Mouse (Mus musculus) hindbrain, postnatal 0 days (tissue): ENCODE measurements around the gene Unk. TPM values are rescaled to one million over a fixed set of nuclear protein-coding genes. Genes with fewer than 3 reads are reported as not detected.
A peak's percentile ranks its signal among the peaks of the same experiment; 100 is the strongest.

Source experiments
- ATAC-seq: fragments of 200-750 bp; cut with Nextera tagmentation; 2 replicates; pipeline ENCODE4 v1.8.0; 2017; ENCODE audit warnings: mild to moderate bottlenecking, moderate TSS enrichment, moderate library complexity
- DNase-seq: peaks from one replicate; pipeline ENCODE4 v3.0.0-alpha.2; 2015; ENCODE audit warnings: low spot score
- H3K27ac ChIP-seq: fragments of 300-500 bp; sonication (generic); 2 replicates; pipeline ENCODE4 v1.5.1; 2014; ENCODE audit warnings: mild to moderate bottlenecking
- H3K27me3 ChIP-seq: fragments of 300-500 bp; sonication (generic); 2 replicates; pipeline ENCODE4 v1.6.1; 2014; ENCODE audit warnings: low read length, mixed read lengths; ENCODE audit not compliant: insufficient read depth
- H3K36me3 ChIP-seq: fragments of 300-500 bp; sonication (generic); 2 replicates; pipeline ENCODE4 v1.6.1; 2014; ENCODE audit warnings: low read length, mixed read lengths; ENCODE audit not compliant: insufficient read depth
- H3K4me1 ChIP-seq: fragments of 300-500 bp; sonication (generic); 2 replicates; pipeline ENCODE4 v1.6.1; 2014; ENCODE audit warnings: antibody characterized with exemption, low read length, mixed read lengths; ENCODE audit not compliant: insufficient read depth
- H3K4me2 ChIP-seq: fragments of 300-500 bp; sonication (generic); 2 replicates; pipeline ENCODE4 v1.6.1; 2014; ENCODE audit warnings: low read depth, mild to moderate bottlenecking, low read length, moderate library complexity, mixed read lengths
- H3K4me3 ChIP-seq: fragments of 300-500 bp; sonication (generic); 2 replicates; pipeline ENCODE4 v1.5.1; 2014; ENCODE audit warnings: low read length
- H3K9ac ChIP-seq: fragments of 300-500 bp; sonication (generic); replicated peaks from 2 replicates; pipeline ENCODE4 v1.6.1; 2014; ENCODE audit warnings: mild to moderate bottlenecking, low read length, moderate library complexity, mixed read lengths
- H3K9me3 ChIP-seq: fragments of 300-500 bp; sonication (generic); 2 replicates; pipeline ENCODE4 v1.6.1; 2016; ENCODE audit warnings: low read length, mixed read lengths
- CTCF ChIP-seq: IDR thresholded peaks from 2 replicates; pipeline ENCODE4 v1.5.1; 2016; ENCODE audit warnings: antibody characterized with exemption, control low read depth, low read depth
- WGBS: fragments of 180-500 bp; shearing (Covaris S2); extraction: QIAGEN DNeasy Blood & Tissue Kit; methylation state at CpG from one replicate; pipeline ENCODE4 v1.1.7; 2014; 5-methylcytosine and 5-hydroxymethylcytosine counted together
- polyA plus RNA-seq: library from polyadenylated mRNA; unstranded; fragments of >200 nt; fragmentation: Nextera tagmentation; extraction: Ambion mirVana; gene quantifications from 2 replicates; pipeline ENCODE4 v1.2.1, GENCODE M21; 2015
- total RNA-seq: library from RNA; depleted of rRNA; stranded (reverse); fragments of >200 nt; gene quantifications from 2 replicates; pipeline ENCODE4 v1.2.3, GENCODE M21; 2014

Gene Unk
- total and polyA plus RNA-seq, 2 experiments from 2014 or later, result 24.5 to 47.1 TPM

DNA sequence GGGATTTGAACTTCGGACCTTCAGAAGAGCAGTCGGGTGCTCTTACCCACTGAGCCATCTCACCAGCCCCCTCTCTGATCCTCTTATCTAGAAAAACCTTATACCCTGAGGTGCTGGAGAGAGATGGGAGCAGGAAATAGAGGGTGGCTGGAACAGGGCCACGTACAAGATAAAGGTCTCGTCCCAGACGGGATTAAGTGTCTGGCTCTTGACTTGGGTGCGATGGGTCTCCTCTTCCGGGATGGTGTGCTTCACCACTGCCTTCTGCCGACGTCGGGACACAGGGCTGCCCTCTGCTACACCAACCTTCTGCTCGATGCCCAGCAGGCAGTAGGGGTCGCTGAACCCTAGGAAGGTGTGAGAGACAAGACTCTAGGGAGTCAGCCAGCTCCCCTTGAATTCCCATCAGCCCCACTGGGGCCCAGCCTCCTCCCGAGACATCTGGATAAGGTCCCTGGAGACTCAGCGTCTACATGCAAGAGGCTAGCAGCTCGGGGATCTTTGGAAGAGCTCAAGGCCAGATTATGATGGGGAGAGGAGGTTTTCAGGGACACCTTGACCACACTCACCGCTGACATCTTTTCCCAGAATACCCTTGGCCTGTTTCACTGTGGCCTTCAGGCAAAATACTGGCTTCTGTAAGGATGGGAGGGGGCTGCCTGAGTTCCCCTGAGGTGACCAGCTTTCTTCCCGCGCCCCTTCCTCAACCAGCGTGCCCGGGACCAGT, 45.6 kb downstream of the Unk start:
- no peak overlapping the region for H3K9ac ChIP-seq
- H3K27ac ChIP-seq, result no peak overlapping the region
- H3K4me3 ChIP-seq, result no peak overlapping the region
- no peaks in the 10 kb centered on the region for H3K27me3 ChIP-seq
- ATAC-seq, result no peak
- no peak overlapping the region for H3K4me2 ChIP-seq
- WGBS, result 65% methylated on average over 20 of the region's 20 CpGs
- H3K4me1 ChIP-seq, result 0 out of 2 replicates have a peak, but pooled peaks cover 3% of the 10 kb centered on the region
- TF ChIP-seq CTCF, result no peak
- peaks cover 15% of the 10 kb centered on the region for H3K36me3 ChIP-seq
- DNase-seq, result no peak
- no peaks in the 10 kb centered on the region for H3K9me3 ChIP-seq

DNA sequence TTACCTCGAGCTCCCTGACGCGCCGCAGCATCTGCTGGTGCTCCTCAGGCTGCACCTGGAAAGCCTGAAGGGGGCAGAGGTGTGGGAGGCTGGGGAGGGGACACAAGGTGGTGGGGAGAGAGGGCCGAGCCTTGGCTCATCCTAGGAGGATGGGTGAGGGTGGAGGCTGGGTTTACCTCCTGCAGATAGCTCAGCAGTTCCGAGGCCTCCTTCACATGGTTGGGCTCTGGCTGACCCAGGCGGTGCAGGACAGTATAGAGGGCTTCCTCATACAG, 46.1 kb downstream of the Unk start:
- Histone ChIP-seq H3K27me3 (no peaks in the 10 kb centered on the region), H3K4me3 (no peak overlapping the region), H3K9me3 (no peaks in the 10 kb centered on the region), H3K4me1 (0 out of 2 replicates have a peak, but pooled peaks cover 3% of the 10 kb centered on the region), H3K36me3 (peaks cover 19% of the 10 kb centered on the region), H3K27ac (no peak overlapping the region), H3K4me2 (no peak overlapping the region), H3K9ac (no peak overlapping the region)
- no peak for TF ChIP-seq CTCF
- ATAC-seq, result no peak
- DNase-seq, result no peak
- 67% methylated on average over 7 of the region's 7 CpGs for WGBS

DNA sequence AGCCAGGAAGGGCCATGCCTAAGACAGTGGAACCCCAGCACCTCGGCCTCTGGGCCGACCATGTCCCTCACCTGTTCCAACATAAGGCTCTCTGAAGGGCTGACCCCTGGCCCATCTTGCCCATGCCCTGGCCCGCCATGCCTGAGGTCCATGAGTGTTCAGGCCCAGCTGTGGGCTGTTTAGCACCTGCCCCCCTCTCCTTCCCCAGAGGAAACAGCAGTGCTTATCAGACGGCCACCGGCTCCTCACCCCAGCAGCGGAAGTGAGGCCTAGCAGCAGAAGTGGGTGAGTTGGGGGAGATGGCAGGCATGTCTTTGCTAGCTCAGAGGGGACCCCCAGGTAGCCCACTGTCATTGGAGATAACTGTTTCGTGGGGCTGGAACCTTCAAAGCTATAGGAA, 46.7 kb downstream of the Unk start:
- Histone ChIP-seq H3K4me3 (no peak overlapping the region), H3K4me2 (no peak overlapping the region), H3K27ac (no peak overlapping the region), H3K9me3 (no peaks in the 10 kb centered on the region), H3K4me1 (0 out of 2 replicates have a peak, but pooled peaks cover 3% of the 10 kb centered on the region), H3K27me3 (no peaks in the 10 kb centered on the region), H3K9ac (no peak overlapping the region), H3K36me3 (peaks cover 25% of the 10 kb centered on the region)
- ATAC-seq (no peak), DNase-seq (no peak)
- 93% methylated on average over 7 of the region's 7 CpGs for WGBS
- no peak for TF ChIP-seq CTCF

DNA sequence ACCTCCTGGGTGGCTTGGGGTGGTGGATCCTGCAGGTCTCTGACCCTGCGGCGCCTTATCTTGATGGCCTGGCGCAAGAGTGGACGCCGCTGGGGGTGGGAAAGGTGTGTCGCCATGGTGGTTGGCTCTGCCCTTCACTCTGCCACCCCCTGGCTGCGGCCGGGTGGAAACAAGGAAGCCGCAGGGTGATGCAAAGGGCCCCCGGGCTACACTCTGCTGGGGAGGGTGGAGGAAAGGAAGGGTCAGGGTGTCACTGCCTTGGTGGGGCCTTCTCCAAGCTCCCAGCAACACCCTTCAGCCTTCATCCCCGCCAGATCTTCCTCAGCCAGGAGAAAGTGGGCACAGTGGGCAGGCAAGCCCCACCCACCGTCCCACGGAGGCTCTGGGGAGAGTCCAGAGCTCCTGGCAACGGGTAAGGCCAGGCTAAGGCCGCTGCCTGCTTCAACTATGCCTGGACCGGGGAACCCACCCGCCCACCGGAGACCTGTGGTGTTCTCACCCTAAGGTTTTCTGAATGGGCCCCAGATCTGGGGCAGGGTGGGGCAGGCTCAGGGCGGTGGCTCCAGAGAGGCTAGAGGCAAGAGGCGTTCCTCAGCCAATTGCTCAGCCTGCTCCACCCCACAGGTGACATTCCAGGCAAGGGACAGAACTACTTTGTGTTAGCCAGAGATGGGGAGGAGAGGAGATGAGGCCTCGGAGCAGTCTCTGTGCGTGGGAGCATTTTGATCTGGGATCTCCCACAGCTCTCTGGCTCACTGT, 47.5 kb downstream of the Unk start, which contains the start of gene Unc13d:
Gene Unc13d (minus strand): TSS at position 516 of the 759 bp plus-strand sequence.
- H3K36me3 ChIP-seq, result peaks cover 32% of the 10 kb centered on the region
- WGBS, result 58% methylated on average over 22 of the region's 22 CpGs
- no peaks in the 10 kb centered on the region for H3K27me3 ChIP-seq
- H3K9me3 ChIP-seq, result no peaks in the 10 kb centered on the region
- H3K27ac ChIP-seq, result peak within 1 kb of the TSS; percentile 36; the same call in 1 of the 2 replicates
- TF ChIP-seq CTCF, result 0 out of 2 replicates have a peak, but pooled peaks have one; percentile 13
- no peak for DNase-seq
- 0 out of 2 replicates have a peak, but pooled peaks have one; percentile 1 for ATAC-seq
- H3K9ac ChIP-seq, result no peak within 1 kb of the TSS
- H3K4me2 ChIP-seq, result peak within 1 kb of the TSS; percentile 49
- peak within 1 kb of the TSS; percentile 6; the same call in 1 of the 2 replicates for H3K4me3 ChIP-seq
- 0 out of 2 replicates have a peak, but pooled peaks cover 3% of the 10 kb centered on the region for H3K4me1 ChIP-seq

DNA sequence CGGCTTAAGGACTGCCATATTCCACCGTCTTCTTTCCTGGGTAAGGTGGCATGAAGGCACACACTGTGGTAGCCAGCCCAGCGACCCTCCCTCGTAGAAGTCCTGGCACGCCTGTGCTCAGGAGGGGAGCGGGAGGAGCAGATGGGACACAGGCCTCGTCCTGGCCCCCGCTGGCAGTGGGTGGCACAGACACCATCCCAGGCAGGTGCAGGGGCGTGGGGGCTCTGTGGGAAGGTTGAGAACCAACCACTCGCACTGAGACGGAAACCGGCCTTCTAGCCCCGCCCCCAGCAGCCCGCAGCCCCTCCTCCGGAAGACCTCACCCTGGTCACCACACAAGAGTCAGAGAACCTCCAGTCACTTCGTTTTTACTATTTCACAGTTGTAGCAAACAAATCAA, 48.1 kb downstream of the Unk start:
- Histone ChIP-seq H3K9ac (no peak overlapping the region), H3K9me3 (no peaks in the 10 kb centered on the region), H3K27me3 (no peaks in the 10 kb centered on the region), H3K27ac (peak overlapping the region; percentile 22; the same call in 1 of the 2 replicates), H3K4me1 (0 out of 2 replicates have a peak, but pooled peaks cover 3% of the 10 kb centered on the region), H3K36me3 (peaks cover 33% of the 10 kb centered on the region), H3K4me2 (peak overlapping the region; percentile 49), H3K4me3 (peak overlapping the region; percentile 6; the same call in 1 of the 2 replicates)
- peak; percentile 38 for DNase-seq
- WGBS, result 11% methylated on average over 16 of the region's 16 CpGs
- peak; percentile 62 for ATAC-seq
- no peak for TF ChIP-seq CTCF

DNA sequence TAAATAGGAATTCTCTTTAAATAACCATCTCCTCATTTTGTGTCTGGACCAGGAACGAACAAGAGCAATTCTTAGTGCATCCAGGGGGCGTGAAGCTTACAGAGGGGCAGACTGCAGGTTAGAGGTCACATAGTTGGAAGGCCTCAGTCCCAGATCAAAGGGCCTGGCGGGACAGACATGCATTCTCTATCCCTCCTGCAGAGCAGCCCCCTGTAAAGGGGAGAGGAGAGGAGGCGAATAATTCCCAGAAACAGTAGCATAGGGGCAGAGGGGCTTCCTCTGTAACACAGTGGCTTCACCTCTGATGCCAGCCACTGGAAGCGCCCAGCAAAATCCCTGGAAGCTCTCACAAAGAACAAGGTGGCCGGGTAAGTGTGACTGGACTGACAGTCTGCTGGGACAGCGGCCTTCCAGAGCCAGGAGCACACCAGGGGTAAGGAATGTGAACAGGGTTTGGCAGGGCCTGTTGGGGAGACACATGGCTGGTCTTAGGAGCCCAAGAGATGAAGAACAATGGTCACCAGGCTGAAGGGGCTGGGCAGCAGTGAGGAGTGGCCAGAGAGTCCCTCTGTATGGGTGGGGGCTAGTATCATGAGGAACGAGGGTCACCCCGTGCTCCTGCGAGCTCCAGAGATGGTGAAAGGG, 48.7 kb downstream of the Unk start:
- Histone ChIP-seq H3K27me3 (no peaks in the 10 kb centered on the region), H3K4me3 (no peak overlapping the region), H3K4me2 (no peak overlapping the region), H3K27ac (peak overlapping the region; percentile 36; the same call in 1 of the 2 replicates), H3K36me3 (peaks cover 38% of the 10 kb centered on the region), H3K9me3 (no peaks in the 10 kb centered on the region), H3K4me1 (0 out of 2 replicates have a peak, but pooled peaks cover 3% of the 10 kb centered on the region), H3K9ac (no peak overlapping the region; the same call in 1 of the 2 replicates)
- TF ChIP-seq CTCF, result no peak
- 28% methylated on average over 10 of the region's 10 CpGs for WGBS
- ATAC-seq (no peak), DNase-seq (no peak)
